Comparison of ENCODE assay signal across 18 mouse cellular contexts in the genomic region with DNA sequence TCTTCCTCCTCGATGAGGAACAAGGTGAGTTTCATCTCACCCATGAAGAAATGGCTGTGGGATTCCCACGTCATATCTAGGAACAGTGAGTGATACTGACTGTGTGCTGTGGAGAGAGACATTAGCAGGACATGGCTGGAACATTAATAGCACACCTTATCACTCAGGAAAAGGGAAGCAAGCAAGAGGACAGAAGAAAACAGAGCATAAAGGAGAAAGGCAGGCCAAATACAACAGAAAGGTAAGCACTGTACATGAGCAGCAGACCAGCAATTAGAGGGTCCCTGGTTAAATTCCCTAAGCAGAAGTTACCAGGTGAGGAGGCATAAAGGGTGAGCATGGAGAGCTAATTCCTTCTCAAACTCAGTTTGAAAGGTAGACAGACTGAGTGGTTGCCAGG. TPM values are rescaled to one million over a fixed set of nuclear protein-coding genes. Genes with fewer than 3 reads are reported as not detected.
DNase-seq lines count a peak whose midpoint lies in the region; ATAC-seq and TF ChIP-seq lines count a peak whose summit lies in the region.
"Had no signal": no experiment of that assay in that cellular context is flagged by ENCODE, and none has a peak within 500 bp of the region (broad histone marks: within the 10 kb centered on the region; RNA-seq: fewer than 3 reads in every experiment).

No protein-coding gene starts in this region.

- no peak overlapping the region for H3K4me3 ChIP-seq in heart, postnatal 0 days (ENCODE audit: low read depth, low read length)
- H3K4me3 ChIP-seq in bone marrow macrophage, adult 2 months (ENCODE audit: insufficient read depth, low read length) = no peak overlapping the region
- H3K4me3 ChIP-seq in liver, embryonic 12.5 days = no peak overlapping the region
- H3K4me3 ChIP-seq: erythroblast, embryonic 14.5 days; hindbrain, embryonic 15.5 days; limb, embryonic 13.5 days; midbrain, embryonic 15.5 days; neural tube, embryonic 12.5 days had no signal

- peaks cover 36% of the 10 kb centered on the region for H3K4me1 ChIP-seq in heart, postnatal 0 days (ENCODE audit: control insufficient read depth, insufficient read depth)
- H3K4me1 ChIP-seq in bone marrow macrophage, adult 2 months (ENCODE audit: control insufficient read depth, insufficient read depth, low read length) = peaks cover 21% of the 10 kb centered on the region
- peaks cover 21% of the 10 kb centered on the region for H3K4me1 ChIP-seq in liver, embryonic 12.5 days
- H3K4me1 ChIP-seq: neural tube, embryonic 12.5 days had no signal

- WGBS in heart, postnatal 0 days = 13% methylated on average over 2 of the region's 2 CpGs
- 45% methylated on average over 2 of the region's 2 CpGs for WGBS in liver, embryonic 12.5 days (ENCODE audit: insufficient replicate concordance)

- TF ChIP-seq CTCF in heart, postnatal 0 days (IDR thresholded peaks at IDR 0.05; ENCODE audit: low read depth) = no peak
- no peak for TF ChIP-seq CTCF in bone marrow macrophage, adult 2 months (IDR thresholded peaks at IDR 0.05; ENCODE audit: low read depth, low read length)

- TF ChIP-seq POLR2A in bone marrow macrophage, adult 2 months (IDR thresholded peaks at IDR 0.05; ENCODE audit: borderline replicate concordance, low read depth, low read length) = no peak

- H3K4me2 ChIP-seq in heart, postnatal 0 days (ENCODE audit: low read depth, low read length) = peak overlapping the region; percentile 34
- no peak overlapping the region for H3K4me2 ChIP-seq in liver, embryonic 12.5 days
- H3K4me2 ChIP-seq: hindbrain, embryonic 15.5 days; limb, embryonic 13.5 days; midbrain, embryonic 15.5 days; neural tube, embryonic 12.5 days had no signal

- no peak; the same call in 1 of the 2 replicates for ATAC-seq in heart, postnatal 0 days (ENCODE audit: insufficient read depth, low read depth)
- ATAC-seq in liver, embryonic 12.5 days = no peak
- ATAC-seq: midbrain, embryonic 15.5 days had no signal

- peak; percentile 36 for DNase-seq in heart, postnatal 0 days (ENCODE audit: low spot score)
- DNase-seq in heart, adult 18-20 months = no peak
- DNase-seq in splenic B cell, adult 2 months (ENCODE audit: low read depth, low spot score) = peak; percentile 23
- DNase-seq in ovary, postnatal 36 days (ENCODE audit: low spot score) = no peak
- DNase-seq in cerebellum, adult 11 months = no peak
- DNase-seq: cerebellum, adult 8-10 months; gastrocnemius, postnatal 25 days; kidney, adult 2 months; kidney, postnatal 36 days; layer of hippocampus, postnatal 36 days had no signal

- no peak overlapping the region for H3K9ac ChIP-seq in heart, postnatal 0 days (replicated peaks; ENCODE audit: low read depth, low read length)
- no peak overlapping the region for H3K9ac ChIP-seq in liver, embryonic 12.5 days
- H3K9ac ChIP-seq: hindbrain, embryonic 15.5 days; limb, embryonic 13.5 days; midbrain, embryonic 15.5 days; neural tube, embryonic 12.5 days had no signal

- no peaks in the 10 kb centered on the region for H3K27me3 ChIP-seq in heart, postnatal 0 days (ENCODE audit: control insufficient read depth, insufficient read depth, low read length)
- H3K27me3 ChIP-seq in liver, embryonic 12.5 days (replicated peaks) = no peaks in the 10 kb centered on the region
- no peaks in the 10 kb centered on the region for H3K27me3 ChIP-seq in splenic B cell, adult 2 months (ENCODE audit: control insufficient read depth, insufficient read depth, low read length, poor library complexity, severe bottlenecking)
- H3K27me3 ChIP-seq: CH12.LX; hindbrain, embryonic 15.5 days; limb, embryonic 13.5 days; midbrain, embryonic 15.5 days; neural tube, embryonic 12.5 days had no signal

- no peaks in the 10 kb centered on the region for H3K9me3 ChIP-seq in heart, postnatal 0 days (replicated peaks; ENCODE audit: control insufficient read depth, low read length)
- no peaks in the 10 kb centered on the region for H3K9me3 ChIP-seq in liver, embryonic 12.5 days (replicated peaks)
- H3K9me3 ChIP-seq: hindbrain, embryonic 15.5 days; limb, embryonic 13.5 days; midbrain, embryonic 15.5 days; neural tube, embryonic 12.5 days had no signal

- no peak for TF ChIP-seq EP300 in heart, postnatal 0 days (IDR thresholded peaks at IDR 0.05; ENCODE audit: low read depth)

- peak overlapping the region; percentile 88 for H3K27ac ChIP-seq in heart, postnatal 0 days (ENCODE audit: low read depth)
- H3K27ac ChIP-seq in bone marrow macrophage, adult 2 months (ENCODE audit: insufficient read depth, low read depth, low read length) = peak overlapping the region; percentile 88
- peak overlapping the region; percentile 33; the same call in 1 of the 2 replicates for H3K27ac ChIP-seq in liver, embryonic 12.5 days
- H3K27ac ChIP-seq: hindbrain, embryonic 15.5 days; limb, embryonic 13.5 days; midbrain, embryonic 15.5 days; neural tube, embryonic 12.5 days had no signal

- H3K36me3 ChIP-seq in heart, postnatal 0 days (replicated peaks; ENCODE audit: control insufficient read depth, insufficient read depth, low read length) = no peaks in the 10 kb centered on the region
- peaks cover 15% of the 10 kb centered on the region for H3K36me3 ChIP-seq in liver, embryonic 12.5 days
- no peaks in the 10 kb centered on the region for H3K36me3 ChIP-seq in splenic B cell, adult 2 months (ENCODE audit: control insufficient read depth, insufficient read depth, low read length, poor library complexity, severe bottlenecking)
- H3K36me3 ChIP-seq: hindbrain, embryonic 15.5 days; midbrain, embryonic 15.5 days had no signal

RNA-seq across cellular contexts. Expression of gene Maml1, which starts 17.0 kb away (rescaled TPM):
- total RNA-seq in heart, postnatal 0 days (2014; rRNA removed; ENCODE audit: low replicate concordance) = 10.4 and 18.2 TPM in 2 replicates
- 1.9 and 2.2 TPM in 2 replicates for polyA plus RNA-seq in heart, postnatal 0 days (2015; fragmentation: Nextera tagmentation; extraction: Ambion mirVana)
- total RNA-seq in heart, adult 18-20 months (2021) = 1 to 10 TPM; 8.8 to 9.6 TPM
- 13.9 and 16.3 TPM in 2 replicates for polyA plus RNA-seq in bone marrow macrophage, adult 2 months (2012; ENCODE audit: insufficient read depth, insufficient read length, missing spikeins)
- polyA plus RNA-seq in liver, embryonic 12.5 days (2016; fragmentation: Nextera tagmentation; extraction: Ambion mirVana) = 3.2 and 3.3 TPM in 2 replicates

RNA-seq across cellular contexts. Expression of gene Ltc4s, which starts 36.7 kb away (rescaled TPM):
- total RNA-seq in heart, postnatal 0 days (2014; rRNA removed; ENCODE audit: low replicate concordance) = 5.1 TPM in 1 of 2 replicates, not detected in the other
- 2.2 TPM in 2 replicates for polyA plus RNA-seq in heart, postnatal 0 days (2015; fragmentation: Nextera tagmentation; extraction: Ambion mirVana)
- 10 to 100 TPM in 1 of 2 experiments, 1 to 10 TPM in 1; 5.9 to 10.2 TPM for total RNA-seq in heart, adult 18-20 months (2021)
- 13.1 and 18.1 TPM in 2 replicates for polyA plus RNA-seq in bone marrow macrophage, adult 2 months (2012; ENCODE audit: insufficient read depth, insufficient read length, missing spikeins)
- polyA plus RNA-seq in liver, embryonic 12.5 days (2016; fragmentation: Nextera tagmentation; extraction: Ambion mirVana) = 0.87 and 1.0 TPM in 2 replicates
- polyA plus RNA-seq: erythroblast, embryonic 14.5 days had no signal

RNA-seq across cellular contexts. Expression of gene Canx, which starts 50.4 kb away (rescaled TPM):
- total RNA-seq in heart, postnatal 0 days (2014; rRNA removed; ENCODE audit: low replicate concordance) = 120 and 167 TPM in 2 replicates
- polyA plus RNA-seq in heart, postnatal 0 days (2015; fragmentation: Nextera tagmentation; extraction: Ambion mirVana) = 159 and 168 TPM in 2 replicates
- 100 to 1,000 TPM; 311 to 325 TPM for total RNA-seq in heart, adult 18-20 months (2021)
- polyA plus RNA-seq in bone marrow macrophage, adult 2 months (2012; ENCODE audit: insufficient read depth, insufficient read length, missing spikeins) = 357 and 396 TPM in 2 replicates
- 255 and 264 TPM in 2 replicates for polyA plus RNA-seq in liver, embryonic 12.5 days (2016; fragmentation: Nextera tagmentation; extraction: Ambion mirVana)

Comparison
In these comparisons a context has a peak if more than half of its experiments do, and no peak if none do; other contexts are left out.
1. DNase-seq: peak in heart, postnatal 0 days (single experiment) and splenic B cell, adult 2 months (single experiment); none in heart, adult 18-20 months (0 of 2), ovary, postnatal 36 days (single experiment) and cerebellum, adult 11 months (single experiment).
2. H3K27ac ChIP-seq: peak in every context shown above with its lines; median percentile 88 in heart, postnatal 0 days; 88 in bone marrow macrophage, adult 2 months; 33 in liver, embryonic 12.5 days.